Mouse (Mus musculus) liver, embryonic 14.5 days (tissue): ENCODE results near the gene Kcnk6.

Experiments used
- CTCF ChIP-seq: IDR thresholded peaks from 2 replicates; pipeline ENCODE4 v1.5.1; 2016; ENCODE audit warnings: antibody characterized with exemption, low read depth, control low read depth
- EP300 ChIP-seq: IDR thresholded peaks from 2 replicates; pipeline ENCODE4 v1.6.1; 2016; ENCODE audit warnings: antibody characterized with exemption, low read depth

GRCm38 (mm10) chr7:29202577-29202976 is 29.7 kb downstream of the Kcnk6 start:
- TF ChIP-seq CTCF: no peak
- TF ChIP-seq EP300: no peak
